Mouse (Mus musculus) kidney, postnatal 4 days (tissue): ENCODE measurements around the gene Fcer2a.

Experiments used
- DNase-seq, 2 experiments: peaks; one replicate each; pipeline ENCODE4 v3.0.0; 2021; ENCODE audit warnings: mixed read lengths in 2 of 2

Gene Fcer2a

GRCm38 (mm10) chr8:3694121-3694520, at the start of gene Fcer2a:
Fcer2a (minus strand) TSS chr8:3694175.
- DNase-seq: no peak

DNA sequence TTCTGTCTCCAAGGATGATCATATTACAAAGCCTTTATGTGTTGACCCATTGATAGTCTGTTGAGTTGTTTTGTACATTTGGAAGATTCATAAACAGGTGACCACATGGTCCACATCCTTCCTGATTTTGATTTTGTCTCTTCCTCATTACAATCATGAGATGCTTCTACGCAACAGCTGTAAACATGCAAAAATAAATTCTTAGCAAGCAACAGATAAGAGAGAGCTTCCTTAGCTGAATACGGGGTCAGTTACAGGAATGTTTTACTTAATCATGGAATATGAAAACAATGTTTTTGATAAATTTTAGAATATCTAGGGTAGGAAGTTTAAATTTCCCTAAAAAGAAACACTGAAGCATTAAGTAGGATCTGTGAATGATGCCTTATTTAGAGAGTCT, 43.0 kb upstream of the Fcer2a start:
- no peak for DNase-seq

DNA sequence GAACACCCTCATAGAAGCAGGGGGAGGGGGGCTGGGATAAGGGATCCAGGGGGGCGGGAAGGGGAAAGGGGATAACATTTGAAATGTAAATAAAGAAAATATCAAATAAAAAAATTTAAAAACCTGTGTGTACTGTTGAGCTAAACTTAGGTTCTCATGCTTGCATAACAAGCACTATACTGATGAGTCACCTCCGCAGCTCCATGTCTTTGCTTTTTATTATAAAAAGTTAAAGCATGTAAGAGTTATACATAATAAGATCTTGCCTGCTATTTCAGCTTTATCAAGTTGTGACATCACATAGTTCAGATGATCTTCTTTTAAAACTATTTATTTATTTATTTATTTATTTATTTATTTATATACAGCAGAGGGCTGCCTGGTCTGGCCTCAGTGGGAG, 41.6 kb upstream of the Fcer2a start:
- DNase-seq: no peak

DNA sequence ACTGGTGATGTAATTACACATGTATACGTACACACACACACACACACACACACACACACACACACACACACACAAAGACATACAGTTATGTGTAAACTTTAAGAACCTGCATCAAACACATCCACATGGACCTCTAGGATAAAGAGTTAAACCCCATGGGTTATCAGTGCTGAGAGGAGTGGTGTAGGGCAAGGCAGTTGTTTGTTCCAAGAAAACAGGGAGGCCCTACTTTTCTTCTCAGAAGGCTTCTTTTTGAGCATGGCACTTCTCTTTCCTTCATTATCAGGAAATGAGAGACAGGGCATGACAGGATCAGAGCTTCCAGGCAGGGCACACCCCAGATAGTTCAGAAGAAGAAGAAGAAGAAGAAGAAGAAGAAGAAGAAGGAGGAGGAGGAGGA, 40.1 kb upstream of the Fcer2a start:
- DNase-seq: no peak

- no peak for DNase-seq
Measured at GRCm38 (mm10) chr8:3721041-3721440, 27.1 kb upstream of the Fcer2a start.

DNA sequence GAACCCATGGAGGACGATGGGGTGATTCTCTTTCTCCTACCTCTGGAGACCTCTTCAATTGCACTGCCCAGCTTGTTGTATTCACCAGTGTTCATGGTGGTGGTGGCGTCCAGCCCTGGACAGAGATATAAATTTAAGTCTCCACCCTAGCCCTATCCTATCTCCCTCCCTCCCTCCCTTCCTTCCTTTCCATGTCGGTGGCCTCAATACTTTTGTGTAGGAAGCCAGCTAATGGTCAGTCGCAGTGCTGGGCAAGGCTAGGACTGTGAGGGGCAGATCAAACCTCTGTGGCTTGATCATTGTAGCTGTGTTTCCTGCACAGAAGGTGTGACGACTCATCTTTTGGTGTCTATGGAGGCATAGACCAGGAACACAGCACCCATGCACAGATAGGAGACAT, 26.6 kb upstream of the Fcer2a start, which contains the start of gene Clec4g:
Clec4g (minus strand) TSS at position 101 of the 400 bp plus-strand sequence.
- no peak for DNase-seq

DNA sequence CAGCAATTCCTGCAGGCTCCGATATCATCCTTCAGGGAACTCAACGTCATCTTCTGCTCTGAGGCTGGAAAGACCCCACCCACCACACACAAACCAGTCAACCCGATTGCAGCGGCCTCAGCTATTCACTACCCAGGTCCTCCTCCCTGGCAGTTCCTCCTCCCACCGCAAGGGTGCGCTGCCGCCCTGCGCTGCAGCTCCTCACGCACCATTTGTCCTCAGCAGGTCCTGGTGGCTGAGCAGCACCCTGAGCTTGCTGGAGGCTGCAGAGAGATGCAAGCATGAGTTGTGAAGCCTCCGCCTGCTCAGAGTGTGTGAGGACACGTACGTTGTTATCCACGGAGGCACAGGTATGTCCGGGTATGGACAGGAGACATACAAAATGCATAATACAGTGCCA, 24.6 kb upstream of the Fcer2a start:
- peak; percentile 80 to 83 for DNase-seq

- DNase-seq: no peak
Measured at GRCm38 (mm10) chr8:3717321-3717954, 23.5 kb upstream of the Fcer2a start.

GRCm38 (mm10) chr8:3711646-3712045, 17.7 kb upstream of the Fcer2a start:
- no peak for DNase-seq

- DNase-seq: no peak
Measured at GRCm38 (mm10) chr8:3710312-3710711, 16.3 kb upstream of the Fcer2a start.

- DNase-seq: no peak
Measured at GRCm38 (mm10) chr8:3707611-3708010, 13.6 kb upstream of the Fcer2a start.

- peak; percentile 18 to 23 for DNase-seq
Measured at GRCm38 (mm10) chr8:3705711-3706110, 11.7 kb upstream of the Fcer2a start.

DNA sequence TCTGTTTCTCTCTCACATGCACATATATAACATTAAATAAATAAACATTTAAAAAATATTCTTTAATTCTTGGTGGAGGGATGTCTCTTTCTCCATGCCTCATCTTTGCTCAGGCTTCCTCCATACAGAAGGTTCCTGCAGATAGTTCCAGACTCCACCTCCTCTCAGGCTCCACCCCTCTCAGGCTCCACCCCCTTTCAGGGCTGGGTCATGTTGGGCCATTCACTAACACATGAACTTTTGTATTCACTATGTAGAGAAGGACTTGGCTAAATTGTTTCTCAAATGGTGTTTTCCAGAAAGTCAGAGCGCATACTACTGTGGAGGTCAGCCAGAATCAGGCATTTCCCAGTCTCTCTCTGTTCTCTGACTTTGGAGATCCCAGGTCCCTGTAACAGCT, 7.5 kb upstream of the Fcer2a start:
- DNase-seq: no peak

DNA sequence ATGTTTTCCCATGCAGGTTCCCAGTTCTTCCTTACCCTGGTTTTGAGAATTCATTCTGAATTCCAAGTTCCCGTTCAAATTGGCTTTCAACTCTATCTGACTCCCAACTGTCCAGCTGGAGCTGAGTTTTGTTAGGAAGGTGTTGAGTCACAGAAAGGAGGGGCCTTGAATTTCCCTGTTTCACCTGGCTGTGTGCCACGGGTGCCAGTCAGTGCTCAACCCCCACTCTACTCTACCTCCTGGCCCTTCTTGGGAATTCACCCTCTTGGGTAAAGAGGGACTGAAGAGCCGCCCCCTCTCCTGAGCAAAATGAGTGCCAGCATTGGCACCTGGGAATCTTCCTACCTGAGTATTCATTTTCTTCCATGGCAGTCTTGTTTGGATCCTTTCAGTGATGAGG, 3.2 kb downstream of the Fcer2a start:
- no peak for DNase-seq

- DNase-seq: no peak
Measured at GRCm38 (mm10) chr8:3687537-3687936, 6.4 kb downstream of the Fcer2a start.

DNA sequence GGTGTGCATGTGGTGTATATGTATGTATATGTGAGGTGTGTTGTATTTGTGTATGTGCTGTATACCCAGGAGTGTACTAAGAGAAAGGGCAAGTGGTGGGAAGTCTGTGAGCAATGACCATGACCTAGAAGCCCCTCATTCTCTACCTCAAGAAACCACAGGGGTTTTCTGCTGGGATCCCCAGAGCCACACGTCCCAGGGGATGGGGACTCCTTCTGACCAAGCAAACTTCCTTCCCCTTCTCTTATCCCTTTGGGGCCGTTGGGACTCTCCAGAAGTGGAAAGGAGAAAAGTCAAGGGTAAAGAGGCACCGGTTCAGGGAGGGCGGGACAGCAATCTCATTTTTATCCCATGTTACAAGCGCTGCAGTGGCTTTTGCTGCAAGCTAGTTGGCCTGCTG, 8.6 kb downstream of the Fcer2a start:
- no peak for DNase-seq

DNA sequence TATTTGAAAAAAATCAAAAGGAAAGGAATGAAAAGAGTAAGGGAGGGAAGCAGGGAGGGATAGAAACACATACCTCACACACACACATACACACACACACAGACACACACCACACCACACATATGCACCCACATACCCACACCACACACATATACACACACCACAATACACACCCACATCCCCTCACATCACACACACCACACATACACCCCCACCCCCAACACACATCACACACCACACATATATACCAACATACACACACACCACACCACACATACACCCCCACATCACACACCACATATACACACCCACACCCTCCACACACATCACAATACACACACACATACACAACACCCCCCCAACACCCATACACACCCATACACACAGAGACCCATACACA, 9.4 kb downstream of the Fcer2a start:
- DNase-seq: no peak

DNA sequence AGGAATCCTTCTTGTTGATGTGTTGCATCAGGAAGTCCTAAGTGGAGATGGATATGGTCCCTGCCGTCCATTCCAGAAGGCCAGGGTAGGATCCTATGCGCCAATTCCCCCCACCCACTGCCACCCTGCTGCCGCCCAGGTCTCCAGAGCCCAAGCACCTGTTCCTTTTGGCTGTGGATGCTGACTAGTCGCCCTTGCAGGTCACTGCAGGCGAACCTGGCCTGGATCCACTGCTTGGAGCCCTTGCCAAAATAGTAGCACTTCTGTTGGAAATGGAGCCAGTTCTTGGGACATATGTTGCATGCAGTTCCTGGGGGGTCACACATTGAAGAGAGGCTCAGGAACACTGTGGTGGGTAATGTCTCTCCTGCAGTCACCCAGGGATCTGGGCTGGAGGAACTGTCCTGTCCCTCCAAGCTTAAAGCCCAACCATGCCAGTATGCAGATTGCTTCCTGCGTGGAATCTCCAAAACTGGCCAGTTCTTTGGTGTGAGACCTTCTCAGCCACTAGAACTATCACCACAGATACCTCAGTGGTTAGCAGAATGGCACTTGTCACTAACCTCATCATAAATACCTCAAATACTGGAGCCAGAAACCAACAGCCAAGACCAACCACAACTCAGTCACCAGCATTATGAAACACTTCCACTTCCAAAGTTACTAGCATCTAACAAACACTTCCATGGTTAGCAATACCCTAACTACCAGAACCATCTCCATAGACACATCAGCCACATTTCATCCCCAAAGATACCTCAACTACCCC, 10.4 kb downstream of the Fcer2a start:
- DNase-seq: no peak

GRCm38 (mm10) chr8:3682435-3682834, 11.5 kb downstream of the Fcer2a start:
- DNase-seq: no peak

DNA sequence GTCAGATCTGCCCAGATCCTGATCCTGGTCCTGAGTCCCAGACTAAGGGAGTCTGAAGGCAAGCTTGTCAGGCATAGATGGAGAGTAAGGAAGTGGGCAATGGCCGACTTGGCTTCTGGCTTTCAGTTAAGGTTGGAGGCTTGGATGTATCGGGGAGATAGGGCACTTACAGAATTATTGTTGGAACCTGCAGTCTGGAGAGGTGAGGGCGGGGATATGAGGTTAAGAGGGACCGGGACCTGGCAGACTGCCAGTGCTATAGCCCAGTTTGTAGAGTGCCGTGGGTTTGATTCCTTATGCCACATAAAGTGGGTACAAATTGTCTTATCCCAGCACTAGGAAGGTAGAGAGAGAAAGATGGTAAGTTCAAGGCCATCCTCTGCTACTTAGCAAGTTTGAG, 14.3 kb downstream of the Fcer2a start:
- no peak for DNase-seq

- no peak for DNase-seq
Measured at GRCm38 (mm10) chr8:3679236-3679635, 14.7 kb downstream of the Fcer2a start.

GRCm38 (mm10) chr8:3678831-3679230, 15.1 kb downstream of the Fcer2a start:
- DNase-seq: no peak

GRCm38 (mm10) chr8:3676993-3677579, 16.9 kb downstream of the Fcer2a start:
- DNase-seq: peak in 1 of 2 experiments; percentile 34
